Comparison of ENCODE assay signal across 8 mouse cellular contexts in genomic region chr2:165885951-165886320, GRCm38 (mm10). TPM values are rescaled to one million over a fixed set of nuclear protein-coding genes. Genes with fewer than 3 reads are reported as not detected.
A peak's percentile ranks its signal among the peaks of the same experiment; 100 is the strongest.
DNase-seq lines count a peak whose midpoint lies in the region; ATAC-seq and TF ChIP-seq lines count a peak whose summit lies in the region.

No protein-coding gene starts in this region.

- H3K36me3 ChIP-seq in heart, embryonic 11.5 days (ENCODE audit: control insufficient read depth, insufficient read depth, low read length): no peaks in the 10 kb centered on the region
- no peaks in the 10 kb centered on the region for H3K36me3 ChIP-seq in intestine, embryonic 16.5 days (ENCODE audit: control insufficient read depth, insufficient read depth, low read length)
- H3K36me3 ChIP-seq in midbrain, embryonic 11.5 days (ENCODE audit: control insufficient read depth, insufficient read depth, low read length): no peaks in the 10 kb centered on the region

- ATAC-seq in heart, embryonic 11.5 days (replicated peaks; ENCODE audit: insufficient number of reproducible peaks, low FRiP score, low TSS enrichment): no peak
- ATAC-seq in intestine, embryonic 16.5 days: no peak
- ATAC-seq in midbrain, embryonic 11.5 days (ENCODE audit: low FRiP score): no peak

- DNase-seq in heart, adult 9 months (ENCODE audit: low spot score in 2 of 2): no peak
- peak; percentile 71 for DNase-seq in brain, embryonic 14.5 days (ENCODE audit: low read depth)
- DNase-seq in midbrain, embryonic 11.5 days (ENCODE audit: low spot score, missing footprints): peak; percentile 94
- DNase-seq in layer of hippocampus, adult 11-12 months (ENCODE audit: low spot score): no peak
- no peak for DNase-seq in cerebellum, adult 9-11 months
- DNase-seq in gastrocnemius, postnatal 10 days: no peak

- no peak overlapping the region for H3K4me3 ChIP-seq in heart, embryonic 11.5 days (ENCODE audit: low read depth, low read length)
- H3K4me3 ChIP-seq in intestine, embryonic 16.5 days (ENCODE audit: low read length): peak overlapping the region; percentile 20
- no peak overlapping the region for H3K4me3 ChIP-seq in midbrain, embryonic 11.5 days (ENCODE audit: low read depth, low read length)

- peak overlapping the region; percentile 100 for H3K27ac ChIP-seq in heart, embryonic 11.5 days (ENCODE audit: low read depth, low read length)
- peak overlapping the region; percentile 100 for H3K27ac ChIP-seq in intestine, embryonic 16.5 days (ENCODE audit: low read length)
- H3K27ac ChIP-seq in midbrain, embryonic 11.5 days (ENCODE audit: low read depth, low read length): peak overlapping the region; percentile 100

- H3K9me3 ChIP-seq in heart, embryonic 11.5 days (replicated peaks; ENCODE audit: control insufficient read depth, low read length): no peaks in the 10 kb centered on the region
- H3K9me3 ChIP-seq in intestine, embryonic 16.5 days (ENCODE audit: control insufficient read depth, low read length): no peaks in the 10 kb centered on the region
- H3K9me3 ChIP-seq in midbrain, embryonic 11.5 days (ENCODE audit: control insufficient read depth, low read length): no peaks in the 10 kb centered on the region

- H3K4me1 ChIP-seq in heart, embryonic 11.5 days (ENCODE audit: control insufficient read depth, insufficient read depth, low read length): peaks cover 93% of the 10 kb centered on the region
- peaks cover 78% of the 10 kb centered on the region for H3K4me1 ChIP-seq in intestine, embryonic 16.5 days (ENCODE audit: control insufficient read depth, insufficient read depth, low read length)
- H3K4me1 ChIP-seq in midbrain, embryonic 11.5 days (ENCODE audit: control insufficient read depth, insufficient read depth, low read length): peaks cover 84% of the 10 kb centered on the region

- TF ChIP-seq CTCF in brain, embryonic 14.5 days (IDR thresholded peaks at IDR 0.05; ENCODE audit: borderline replicate concordance, extremely low read depth, insufficient read depth, insufficient read length): no peak

- H3K9ac ChIP-seq in heart, embryonic 11.5 days (ENCODE audit: low read depth, low read length): peak overlapping the region; percentile 88
- peak overlapping the region; percentile 88 for H3K9ac ChIP-seq in intestine, embryonic 16.5 days (ENCODE audit: low read depth, low read length)
- peak overlapping the region; percentile 90 for H3K9ac ChIP-seq in midbrain, embryonic 11.5 days (ENCODE audit: low read length)

- peak overlapping the region; percentile 77 for H3K4me2 ChIP-seq in heart, embryonic 11.5 days
- peak overlapping the region; percentile 68 for H3K4me2 ChIP-seq in intestine, embryonic 16.5 days (ENCODE audit: low read depth, low read length)
- H3K4me2 ChIP-seq in midbrain, embryonic 11.5 days: no peak overlapping the region

- TF ChIP-seq POLR2A in brain, embryonic 14.5 days (IDR thresholded peaks at IDR 0.05; ENCODE audit: borderline replicate concordance, extremely low read depth, insufficient read depth, insufficient read length, poor library complexity, severe bottlenecking): 0 out of 2 replicates have a peak, but pooled peaks have one; percentile 3

- no peaks in the 10 kb centered on the region for H3K27me3 ChIP-seq in heart, embryonic 11.5 days (ENCODE audit: control insufficient read depth, insufficient read depth, low read length)
- no peaks in the 10 kb centered on the region for H3K27me3 ChIP-seq in intestine, embryonic 16.5 days (replicated peaks; ENCODE audit: control insufficient read depth, insufficient read depth, low read length)
- no peaks in the 10 kb centered on the region for H3K27me3 ChIP-seq in midbrain, embryonic 11.5 days (ENCODE audit: control insufficient read depth, insufficient read depth, low read length)

- WGBS in heart, embryonic 11.5 days (ENCODE audit: insufficient replicate concordance): 39% methylated on average over 4 of the region's 4 CpGs
- 19% methylated on average over 4 of the region's 4 CpGs for whole genome bisulfite sequencing in intestine, embryonic 16.5 days
- 26% methylated on average over 4 of the region's 4 CpGs for WGBS in midbrain, embryonic 11.5 days

RNA-seq across cellular contexts. Expression of gene Zmynd8, which starts 12.9 kb away (rescaled TPM):
- polyA plus RNA-seq in heart, embryonic 11.5 days (2014; fragmentation: Nextera tagmentation; extraction: Ambion mirVana): 39.6 and 47.6 TPM in 2 replicates
- polyA plus RNA-seq in brain, embryonic 14.5 days (2012; rRNA removed): 49.7 and 75.8 TPM in 2 replicates
- polyA plus RNA-seq in intestine, embryonic 16.5 days (2015; fragmentation: Nextera tagmentation; extraction: Ambion mirVana): 57.3 and 61.6 TPM in 2 replicates
- polyA plus RNA-seq in midbrain, embryonic 11.5 days (2014; fragmentation: Nextera tagmentation; extraction: Ambion mirVana): 43.1 and 45.6 TPM in 2 replicates
- 10 to 100 TPM; 29.6 to 30.4 TPM for total RNA-seq in gastrocnemius, postnatal 10 days (2021)

Comparison
In these comparisons a context has a peak if more than half of its experiments do, and no peak if none do; other contexts are left out.
1. DNase-seq: peak in brain, embryonic 14.5 days (single experiment) and midbrain, embryonic 11.5 days (single experiment); none in heart, adult 9 months (0 of 2), layer of hippocampus, adult 11-12 months (single experiment), cerebellum, adult 9-11 months (single experiment) and gastrocnemius, postnatal 10 days (single experiment).
2. Peak in every context shown above with its lines, with median percentiles within 50 percentile points of each other: H3K27ac ChIP-seq and H3K9ac ChIP-seq.